Mouse (Mus musculus) lung, adult 2 months (tissue): ENCODE measurements around the gene Ctdsp2. TPM values are rescaled to one million over a fixed set of nuclear protein-coding genes. Genes with fewer than 3 reads are reported as not detected.

Experiments
- DNase-seq: peaks from one replicate; pipeline ENCODE4 v3.0.0; 2022
- H3K4me1 ChIP-seq: fragments of 200-500 bp; 2 replicates; pipeline ENCODE4 v1.6.1; 2011; ENCODE audit warnings: low read length; ENCODE audit not compliant: control insufficient read depth, insufficient read depth
- H3K4me3 ChIP-seq: fragments of 200-500 bp; replicated peaks from 2 replicates; pipeline ENCODE3; 2011; ENCODE audit warnings: low read depth, mild to moderate bottlenecking, control low read depth, low read length; ENCODE audit errors: extremely low read depth
- CTCF ChIP-seq: fragments of 200-500 bp; IDR thresholded peaks from 2 replicates; pipeline ENCODE4 v1.5.1; 2011; ENCODE audit warnings: mild to moderate bottlenecking, low read length, control low read depth; ENCODE audit not compliant: insufficient read depth
- POLR2A ChIP-seq: fragments of 200-500 bp; IDR thresholded peaks from 2 replicates; pipeline ENCODE4 v1.6.1; 2011; ENCODE audit warnings: low read depth, mild to moderate bottlenecking, control low read depth, low read length, borderline replicate concordance; ENCODE audit errors: extremely low read depth
- WGBS: fragments of 180-500 bp; shearing (Covaris S2); methylation state at CpG from one replicate; pipeline ENCODE4 v1.1.7; 2018; 5-methylcytosine and 5-hydroxymethylcytosine counted together
- polyA plus RNA-seq: library from polyadenylated mRNA; depleted of rRNA; stranded (reverse); fragments of >200 nt; gene quantifications from 2 replicates; pipeline ENCODE4 v1.2.3, GENCODE M21; 2012

The Ctdsp2 gene
- polyA plus RNA-seq, 1 experiment, result 227 TPM

- no peak overlapping the region for H3K4me3 ChIP-seq
- WGBS, result 77% methylated on average over 8 of the region's 8 CpGs
- peaks cover 3% of the 10 kb centered on the region; the same call in 1 of the 2 replicates for H3K4me1 ChIP-seq
- DNase-seq, result no peak
- no peak for TF ChIP-seq POLR2A
- TF ChIP-seq CTCF, result no peak
Measured at GRCm38 (mm10) chr10:127033301-127033741, 54.8 kb downstream of the Ctdsp2 start.

DNA sequence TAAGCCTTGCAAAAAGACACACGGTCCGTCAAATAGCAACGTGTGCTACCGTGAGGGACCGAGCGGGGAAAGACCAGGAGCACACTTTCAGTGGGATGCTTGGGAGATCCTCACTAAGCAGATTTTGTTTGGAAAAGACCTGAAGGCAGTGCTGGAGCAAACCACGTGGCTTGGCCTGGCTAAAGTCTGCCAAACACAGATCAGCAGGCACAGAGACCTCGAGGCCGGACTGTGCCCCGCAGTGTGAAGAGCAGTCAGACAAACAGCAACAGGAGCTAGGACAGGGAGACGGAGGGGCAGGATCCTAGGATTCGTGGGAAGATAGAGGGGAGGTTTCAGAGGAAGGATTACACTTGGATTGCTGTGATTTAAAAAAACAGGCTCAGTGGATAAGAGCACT, 57.8 kb downstream of the Ctdsp2 start:
- DNase-seq, result no peak
- Histone ChIP-seq H3K4me3 (no peak overlapping the region), H3K4me1 (0 out of 2 replicates have a peak, but pooled peaks cover 3% of the 10 kb centered on the region)
- TF ChIP-seq CTCF (no peak), POLR2A (no peak)
- 80% methylated on average over 12 of the region's 12 CpGs for WGBS

DNA sequence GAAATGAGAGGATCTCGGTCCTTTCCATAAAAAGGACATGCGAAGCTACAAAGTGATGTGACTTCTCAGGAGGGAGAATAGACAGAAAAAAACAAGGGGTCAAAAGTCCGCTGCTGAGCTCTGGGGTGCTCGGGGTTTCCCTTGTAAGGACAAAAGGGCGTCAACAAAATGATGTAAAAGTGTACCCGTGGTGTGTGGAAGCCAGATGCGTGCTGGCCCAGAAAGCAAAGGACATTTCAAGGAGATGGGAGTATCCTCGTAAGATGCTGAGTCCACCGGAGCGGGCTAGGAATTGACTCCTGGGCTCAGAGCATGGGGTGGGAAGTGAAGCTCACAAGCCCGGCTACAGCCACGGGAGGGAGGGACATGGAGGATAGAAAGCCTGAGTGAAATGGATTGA, 59.1 kb downstream of the Ctdsp2 start:
- TF ChIP-seq POLR2A, result no peak
- DNase-seq, result no peak
- H3K4me3 ChIP-seq, result no peak overlapping the region
- 0 out of 2 replicates have a peak, but pooled peaks cover 3% of the 10 kb centered on the region for H3K4me1 ChIP-seq
- 73% methylated on average over 12 of the region's 12 CpGs for WGBS

DNA sequence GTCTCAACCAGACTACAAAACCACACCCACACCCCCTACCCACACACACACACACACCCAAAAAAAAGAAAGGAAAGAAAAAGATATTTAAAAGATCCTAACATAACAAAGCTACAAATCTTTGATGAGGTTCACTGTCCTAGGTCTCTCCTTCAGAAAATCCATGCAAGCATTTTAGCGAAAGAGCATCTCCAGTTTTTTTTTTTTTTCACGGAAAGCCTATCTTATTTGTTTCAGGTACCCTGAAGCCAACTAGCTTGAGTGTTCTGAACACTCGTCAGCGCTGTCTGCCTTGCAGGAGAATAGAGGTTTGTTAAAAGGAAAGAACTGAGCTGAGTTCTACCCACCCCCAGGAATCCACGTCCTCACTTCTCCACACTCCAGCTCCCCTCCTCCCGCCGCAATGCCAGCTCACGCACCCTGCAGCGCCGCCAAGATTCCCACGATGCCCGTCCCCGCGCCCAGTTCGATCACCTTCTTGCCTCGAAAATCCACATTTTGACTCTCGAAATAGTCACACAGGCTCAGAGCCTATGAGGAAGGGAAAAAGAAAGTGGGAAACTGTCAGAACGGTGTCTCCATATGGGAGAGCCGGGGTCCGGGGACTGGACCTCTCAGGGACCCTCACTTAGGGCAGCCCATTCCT, 62.2 kb downstream of the Ctdsp2 start:
- no peak for TF ChIP-seq POLR2A
- no peak for TF ChIP-seq CTCF
- no peak for DNase-seq
- H3K4me3 ChIP-seq, result peak overlapping the region; percentile 79
- 0 out of 2 replicates have a peak, but pooled peaks cover 3% of the 10 kb centered on the region for H3K4me1 ChIP-seq
- WGBS, result 3% methylated on average over 20 of the region's 20 CpGs

- DNase-seq, result no peak
- under 1% methylated on average over 28 of the region's 28 CpGs for WGBS
- no peak for TF ChIP-seq POLR2A
- TF ChIP-seq CTCF, result no peak
- peak within 1 kb of the TSS; percentile 88 for H3K4me3 ChIP-seq
- H3K4me1 ChIP-seq, result 0 out of 2 replicates have a peak, but pooled peaks cover 3% of the 10 kb centered on the region
Measured at GRCm38 (mm10) chr10:127041274-127041766, 62.8 kb downstream of the Ctdsp2 start, which contains the start of the genes Mettl1 and Eef1akmt3. TSS of gene Mettl1 (plus strand) at chr10:127041414. TSS of gene Eef1akmt3 (minus strand) at chr10:127041513.

- no peak for TF ChIP-seq POLR2A
- no peak for TF ChIP-seq CTCF
- 1% methylated on average over 44 of the region's 44 CpGs for WGBS
- Histone ChIP-seq H3K4me1 (0 out of 2 replicates have a peak, but pooled peaks cover 3% of the 10 kb centered on the region), H3K4me3 (peak overlapping the region; percentile 88)
- peak; percentile 91 for DNase-seq
Measured at GRCm38 (mm10) chr10:127041774-127042338, 63.3 kb downstream of the Ctdsp2 start.

GRCm38 (mm10) chr10:127042468-127043115, 64.1 kb downstream of the Ctdsp2 start:
- H3K4me1 ChIP-seq, result 0 out of 2 replicates have a peak, but pooled peaks cover 3% of the 10 kb centered on the region
- WGBS, result 7% methylated on average over 5 of the region's 5 CpGs
- no peak overlapping the region for H3K4me3 ChIP-seq
- DNase-seq, result no peak
- TF ChIP-seq CTCF (no peak), POLR2A (no peak)

- TF ChIP-seq CTCF (no peak), POLR2A (no peak)
- WGBS, result 89% methylated on average over 6 of the region's 6 CpGs
- Histone ChIP-seq H3K4me1 (0 out of 2 replicates have a peak, but pooled peaks cover 3% of the 10 kb centered on the region), H3K4me3 (no peak overlapping the region)
- DNase-seq, result no peak
Measured at GRCm38 (mm10) chr10:127043187-127043586, 64.7 kb downstream of the Ctdsp2 start.

GRCm38 (mm10) chr10:127047954-127048353, 69.4 kb downstream of the Ctdsp2 start, which contains the start of gene Cyp27b1:
TSS of gene Cyp27b1 (plus strand) at chr10:127048250.
- WGBS, result 39% methylated on average over 5 of the region's 5 CpGs
- H3K4me1 ChIP-seq, result peaks cover 3% of the 10 kb centered on the region; the same call in 1 of the 2 replicates
- no peak within 1 kb of the TSS for H3K4me3 ChIP-seq
- no peak for DNase-seq
- TF ChIP-seq POLR2A (no peak), CTCF (no peak)
